Mouse (Mus musculus): ENCODE data around the gene Atp2c2.

DNA sequence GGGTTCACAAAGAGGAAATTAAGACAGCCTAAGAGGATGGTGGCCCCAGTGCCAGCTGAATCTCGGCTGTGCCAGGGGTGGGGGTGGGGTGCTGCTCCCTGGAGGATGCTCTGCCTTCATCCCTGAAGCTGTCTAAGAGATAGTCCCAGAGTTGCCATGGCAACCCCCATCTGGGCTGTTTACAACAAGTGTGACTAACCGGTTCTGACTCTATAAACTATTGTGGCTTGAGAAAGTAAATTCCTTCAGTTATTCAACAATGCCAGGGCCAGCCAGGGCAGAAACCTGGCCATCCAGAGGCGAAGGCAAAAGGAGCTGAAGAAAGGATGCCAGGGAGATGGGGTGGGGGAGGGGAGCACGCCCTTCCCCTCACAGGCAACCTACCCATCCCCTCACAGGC is 101.4 kb downstream of the Atp2c2 start:
- TF ChIP-seq CTCF (IDR thresholded peaks at IDR 0.05) = no peak
- no peak for TF ChIP-seq POLR2A (IDR thresholded peaks at IDR 0.05; ENCODE audit: insufficient read depth, low read depth, low read length)
- TF ChIP-seq EP300 (IDR thresholded peaks at IDR 0.05; ENCODE audit: insufficient read depth, low read depth, low read length) = no peak

Data from heart, adult 2 months (tissue).